Mouse (Mus musculus): ENCODE measurements around the gene Tle2.

DNA sequence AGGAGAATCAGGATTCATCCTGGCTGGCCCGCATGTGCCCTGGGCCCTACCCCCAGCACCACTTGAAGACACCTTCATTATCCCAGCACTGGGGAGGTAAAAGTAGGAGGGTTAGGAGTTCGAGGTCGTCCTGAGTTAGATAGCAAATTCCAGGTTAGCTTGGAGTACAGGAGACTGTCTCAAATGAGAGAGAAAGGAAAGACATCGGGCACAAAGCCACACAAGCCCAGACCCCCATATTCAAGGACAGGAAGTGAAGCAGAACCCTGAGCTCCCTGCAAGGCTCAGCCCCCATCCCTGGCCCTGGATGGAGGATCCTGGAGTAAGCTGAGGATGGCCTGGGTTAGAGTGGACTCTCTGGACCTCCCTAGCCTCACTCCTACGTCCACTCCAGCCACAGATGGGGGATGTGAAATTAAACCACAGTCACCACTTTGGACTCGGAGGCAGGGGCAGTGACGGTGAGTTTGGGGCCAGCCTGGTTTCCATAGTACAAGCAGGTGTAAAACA, 27.1 kb downstream of the Tle2 start:
- TF ChIP-seq CTCF (IDR thresholded peaks at IDR 0.05; ENCODE audit: low read depth, low read length) (no peak), GATA1 (IDR thresholded peaks at IDR 0.05; ENCODE audit: borderline replicate concordance, low read length) (no peak), GATA2 (IDR thresholded peaks at IDR 0.05; ENCODE audit: borderline replicate concordance, low read depth, low read length) (no peak), POLR2AphosphoS5 (IDR thresholded peaks at IDR 0.05; ENCODE audit: insufficient replicate concordance, low read depth, low read length) (no peak), TAL1 (conservative IDR thresholded peaks at IDR 0.05; ENCODE audit: low read depth, low read length) (no peak)

Measured in G1E (cell line).